In the genomic region with DNA sequence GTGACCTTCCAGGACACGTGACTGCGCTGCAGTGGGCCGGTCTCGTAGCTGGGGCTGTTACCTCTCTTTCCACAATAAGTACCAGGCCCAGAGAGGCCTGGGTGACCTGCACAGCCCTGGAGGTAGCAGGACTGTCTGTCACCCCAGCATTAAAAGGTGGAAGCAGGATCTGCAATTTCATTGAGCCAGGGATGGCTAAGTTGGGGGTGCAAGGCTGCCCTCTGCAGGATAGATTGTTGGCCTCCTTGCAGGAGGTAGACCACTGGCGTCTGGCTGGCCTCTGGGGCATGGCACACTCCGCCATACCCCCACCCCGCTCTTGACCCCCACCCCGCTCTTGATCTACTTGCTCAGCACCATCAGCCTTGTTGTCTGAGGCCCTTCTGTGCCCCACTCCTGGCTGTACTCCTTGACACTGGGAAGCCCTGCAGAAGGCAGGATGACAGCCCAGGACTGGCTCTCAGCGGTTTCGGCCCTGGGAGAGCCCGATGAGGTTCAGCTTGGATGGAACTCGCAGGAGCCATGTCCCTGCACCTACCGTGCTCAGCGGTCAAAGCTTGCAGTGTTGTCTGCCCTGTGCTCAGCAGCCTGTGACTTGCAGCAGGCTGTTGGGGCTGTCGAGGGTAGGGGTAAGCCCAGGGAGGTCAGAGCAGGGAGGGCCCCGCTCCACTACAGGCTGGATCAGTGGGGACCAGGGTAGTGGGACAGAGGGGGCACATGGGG, we compare ENCODE assay signal across 8 mouse cellular contexts. TPM values are rescaled to one million over a fixed set of nuclear protein-coding genes. Genes with fewer than 3 reads are reported as not detected.
A peak's percentile ranks its signal among the peaks of the same experiment; 100 is the strongest.
DNase-seq lines count a peak whose midpoint lies in the region; ATAC-seq lines count a peak whose summit lies in the region.

No protein-coding gene starts in this region.

- DNase-seq in embryo, embryonic 10 days (ENCODE audit: low spot score), result peak; percentile 58
- no peak for DNase-seq in embryo, embryonic 9.5 days (ENCODE audit: extremely low spot score)
- DNase-seq in B cell, adult 2 months, result peak; percentile 54 to 57
- peak; percentile 72 for DNase-seq in kidney, postnatal 10 days
- DNase-seq in left cerebral cortex, adult 9 months (ENCODE audit: low spot score in 2 of 2), result no peak
- DNase-seq in right cerebral cortex, adult 18-20 months, result no peak

- peak overlapping the region; percentile 57 for H3K4me2 ChIP-seq in embryonic facial prominence, embryonic 15.5 days (replicated peaks)
- H3K4me2 ChIP-seq in midbrain, embryonic 15.5 days, result peak overlapping the region; percentile 20

- H3K9ac ChIP-seq in embryonic facial prominence, embryonic 15.5 days, result peak overlapping the region; percentile 35
- no peak overlapping the region for H3K9ac ChIP-seq in midbrain, embryonic 15.5 days

- peaks cover 40% of the 10 kb centered on the region for H3K4me1 ChIP-seq in embryonic facial prominence, embryonic 15.5 days
- H3K4me1 ChIP-seq in midbrain, embryonic 15.5 days, result peaks cover 13% of the 10 kb centered on the region

- H3K27ac ChIP-seq in embryonic facial prominence, embryonic 15.5 days (replicated peaks), result peak overlapping the region; percentile 58
- H3K27ac ChIP-seq in midbrain, embryonic 15.5 days, result no peak overlapping the region

- no peak for ATAC-seq in embryonic facial prominence, embryonic 15.5 days (ENCODE audit: insufficient number of reproducible peaks, low FRiP score, low TSS enrichment, low read depth)
- no peak for ATAC-seq in midbrain, embryonic 15.5 days (replicated peaks)

- no peaks in the 10 kb centered on the region for H3K9me3 ChIP-seq in embryonic facial prominence, embryonic 15.5 days (replicated peaks)
- no peaks in the 10 kb centered on the region for H3K9me3 ChIP-seq in midbrain, embryonic 15.5 days

- peaks cover 58% of the 10 kb centered on the region for H3K36me3 ChIP-seq in embryonic facial prominence, embryonic 15.5 days
- peaks cover 52% of the 10 kb centered on the region for H3K36me3 ChIP-seq in midbrain, embryonic 15.5 days (replicated peaks)

- H3K4me3 ChIP-seq in embryonic facial prominence, embryonic 15.5 days (replicated peaks), result peak overlapping the region; percentile 36
- no peak overlapping the region for H3K4me3 ChIP-seq in midbrain, embryonic 15.5 days

- H3K27me3 ChIP-seq in embryonic facial prominence, embryonic 15.5 days, result no peaks in the 10 kb centered on the region
- no peaks in the 10 kb centered on the region for H3K27me3 ChIP-seq in midbrain, embryonic 15.5 days (replicated peaks)

- 45% methylated on average over 16 of the region's 16 CpGs for WGBS in embryonic facial prominence, embryonic 15.5 days
- WGBS in midbrain, embryonic 15.5 days, result 41% methylated on average over 16 of the region's 16 CpGs

RNA-seq across cellular contexts. Expression of a gene that starts 4.4 kb away (rescaled TPM):
- 41.4 and 44.0 TPM in 2 replicates for polyA plus RNA-seq in embryonic facial prominence, embryonic 15.5 days (2015; fragmentation: Nextera tagmentation; extraction: Ambion mirVana)
- polyA plus RNA-seq in midbrain, embryonic 15.5 days (2015; fragmentation: Nextera tagmentation; extraction: Ambion mirVana), result 35.8 and 38.3 TPM in 2 replicates

RNA-seq across cellular contexts. Expression of a gene that starts 12.0 kb away (rescaled TPM):
- 13.2 and 14.2 TPM in 2 replicates for polyA plus RNA-seq in embryonic facial prominence, embryonic 15.5 days (2015; fragmentation: Nextera tagmentation; extraction: Ambion mirVana)
- polyA plus RNA-seq in midbrain, embryonic 15.5 days (2015; fragmentation: Nextera tagmentation; extraction: Ambion mirVana), result 5.7 and 6.2 TPM in 2 replicates

RNA-seq across cellular contexts. Expression of a gene that starts 23.7 kb away (rescaled TPM):
- 51.1 and 53.8 TPM in 2 replicates for polyA plus RNA-seq in embryonic facial prominence, embryonic 15.5 days (2015; fragmentation: Nextera tagmentation; extraction: Ambion mirVana)
- polyA plus RNA-seq in midbrain, embryonic 15.5 days (2015; fragmentation: Nextera tagmentation; extraction: Ambion mirVana), result 154 and 159 TPM in 2 replicates

RNA-seq across cellular contexts. Expression of a gene that starts 25.1 kb away (rescaled TPM):
- polyA plus RNA-seq in embryonic facial prominence, embryonic 15.5 days (2015; fragmentation: Nextera tagmentation; extraction: Ambion mirVana), result 15.1 and 22.6 TPM in 2 replicates
- polyA plus RNA-seq in midbrain, embryonic 15.5 days (2015; fragmentation: Nextera tagmentation; extraction: Ambion mirVana), result 6.9 and 8.0 TPM in 2 replicates

RNA-seq across cellular contexts. Expression of a gene that starts 26.6 kb away (rescaled TPM):
- polyA plus RNA-seq in embryonic facial prominence, embryonic 15.5 days (2015; fragmentation: Nextera tagmentation; extraction: Ambion mirVana), result 0.29 and 0.35 TPM in 2 replicates
- not detected in 2 replicates for polyA plus RNA-seq in midbrain, embryonic 15.5 days (2015; fragmentation: Nextera tagmentation; extraction: Ambion mirVana)

Comparison
In these comparisons a context has a peak if more than half of its experiments do, and no peak if none do; other contexts are left out.
1. DNase-seq: peak in embryo, embryonic 10 days (single experiment), B cell, adult 2 months (2 of 2) and kidney, postnatal 10 days (single experiment); none in embryo, embryonic 9.5 days (single experiment), left cerebral cortex, adult 9 months (0 of 2) and right cerebral cortex, adult 18-20 months (single experiment).